Mouse (Mus musculus): ENCODE measurements around the gene Unc119b.

DNA sequence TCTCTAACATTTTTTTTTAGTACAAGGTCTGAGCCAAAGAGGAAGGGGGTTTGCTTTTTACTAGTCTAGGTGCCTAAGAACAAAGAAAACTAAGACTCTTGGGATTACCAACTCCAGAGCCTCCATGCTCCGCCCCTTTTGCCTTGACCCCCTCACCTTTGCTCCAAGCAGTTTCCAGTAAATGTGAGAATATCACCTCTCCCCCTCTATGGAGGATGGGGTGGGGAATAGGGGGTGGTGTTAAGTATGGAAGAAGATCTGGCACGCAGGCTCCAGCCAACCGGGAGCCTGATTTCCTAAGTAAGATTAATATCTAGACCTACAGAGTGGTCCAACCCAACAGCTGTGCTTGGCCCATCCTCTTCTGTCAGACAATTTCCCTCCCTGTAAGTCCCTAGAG lies 6.0 kb upstream of the Unc119b start:
- TF ChIP-seq CTCF (IDR thresholded peaks at IDR 0.05; ENCODE audit: extremely low read depth, insufficient read depth, insufficient read length, insufficient replicate concordance) = no peak
- TF ChIP-seq POLR2A (IDR thresholded peaks at IDR 0.05; ENCODE audit: low read depth, low read length) = no peak

Measured in spleen, adult 2 months (tissue).